Mouse (Mus musculus) heart, adult 2 months (tissue): ENCODE data around the gene Agbl5. TPM values are rescaled to one million over a fixed set of nuclear protein-coding genes. Genes with fewer than 3 reads are reported as not detected.

ENCODE experiments used
- DNase-seq, 2 experiments: peaks; one replicate each; pipeline ENCODE4 v3.0.0; 2021
- H3K27ac ChIP-seq: fragments of 200-600 bp; 2 replicates; pipeline ENCODE4 v1.8.1; 2022
- H3K27me3 ChIP-seq: fragments of 200-500 bp; 2 replicates; pipeline ENCODE4 v1.6.1; 2012; ENCODE audit warnings: mild to moderate bottlenecking, low read length, inconsistent platforms, mixed read lengths; ENCODE audit not compliant: control insufficient read depth, insufficient read depth
- H3K36me3 ChIP-seq: fragments of 200-500 bp; 2 replicates; pipeline ENCODE4 v1.6.1; 2012; ENCODE audit warnings: low read length, inconsistent platforms; ENCODE audit not compliant: control insufficient read depth, insufficient read depth
- H3K4me1 ChIP-seq: fragments of 200-500 bp; 2 replicates; pipeline ENCODE4 v1.6.1; 2011; ENCODE audit warnings: low read length; ENCODE audit not compliant: control insufficient read depth, insufficient read depth
- H3K4me3 ChIP-seq: fragments of 200-600 bp; 2 replicates; pipeline ENCODE4 v1.8.1; 2022
- H3K79me2 ChIP-seq: fragments of 200-500 bp; replicated peaks from 2 replicates; pipeline ENCODE4 v1.6.1; 2012; ENCODE audit warnings: mild to moderate bottlenecking, inconsistent platforms, low read length, moderate library complexity, mixed read lengths; ENCODE audit not compliant: control insufficient read depth, insufficient read depth
- H3K9ac ChIP-seq: fragments of 200-500 bp; 2 replicates; pipeline ENCODE4 v1.6.1; 2012; ENCODE audit warnings: low read depth, mild to moderate bottlenecking, control low read depth, inconsistent platforms, low read length, mixed read lengths
- CTCF ChIP-seq: fragments of 200-600 bp; IDR thresholded peaks from 2 replicates; pipeline ENCODE4 v1.8.1; 2022; ENCODE audit warnings: antibody characterized with exemption, mild to moderate bottlenecking, moderate library complexity
- EP300 ChIP-seq: fragments of 200-500 bp; IDR thresholded peaks from 2 replicates; pipeline ENCODE4 v1.6.1; 2011; ENCODE audit warnings: low read depth, low read length, control low read depth; ENCODE audit not compliant: insufficient read depth
- POLR2A ChIP-seq: fragments of 200-500 bp; IDR thresholded peaks from 2 replicates; pipeline ENCODE4 v1.6.1; 2011; ENCODE audit warnings: mild to moderate bottlenecking, low read depth, low read length, control low read depth; ENCODE audit not compliant: insufficient read depth
- WGBS: fragments of 180-500 bp; shearing (Covaris S2); methylation state at CpG from one replicate; pipeline ENCODE4 v1.1.7; 2018; 5-methylcytosine and 5-hydroxymethylcytosine counted together
- intact Hi-C: fragments of 180-260 bp; cut with DNase I; formaldehyde crosslinking; loops from one replicate; pipeline ENCODE4 v1.15.1; 2025
- polyA plus RNA-seq: library from polyadenylated mRNA; depleted of rRNA; stranded (reverse); fragments of >200 nt; gene quantifications from 2 replicates; pipeline ENCODE4 v1.2.3, GENCODE M21; 2012
- total RNA-seq, 2 experiments: library from RNA; stranded (reverse); gene quantifications; 2 replicates each; pipeline ENCODE4 v1.2.3; 2021

Agbl5 gene
- total and polyA plus RNA-seq, 3 experiments, result 4.3 to 8.7 (median 4.8) TPM

DNA sequence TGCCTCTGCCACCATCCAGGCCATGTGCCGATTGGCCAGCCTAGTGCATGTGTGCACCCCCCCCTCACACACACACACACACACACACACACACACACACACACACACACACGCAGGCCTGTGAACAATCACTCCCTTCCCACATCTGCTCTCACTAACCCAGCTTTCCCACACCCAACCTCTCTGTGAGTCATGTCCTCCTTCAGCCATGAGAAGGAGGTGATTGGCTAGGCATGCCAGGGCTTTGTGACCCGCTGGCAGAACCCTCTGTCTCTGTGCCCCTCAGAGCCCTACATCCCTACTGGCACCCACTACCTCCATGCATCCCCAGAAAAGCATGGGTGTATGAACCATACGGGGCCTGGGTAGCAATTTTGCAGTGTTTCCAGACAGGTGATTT lies 35.0 kb upstream of the Agbl5 start:
- Histone ChIP-seq H3K27me3 (no peaks in the 10 kb centered on the region), H3K9ac (no peak overlapping the region), H3K27ac (no peak overlapping the region), H3K36me3 (no peaks in the 10 kb centered on the region), H3K4me1 (peaks cover 16% of the 10 kb centered on the region), H3K79me2 (no peaks in the 10 kb centered on the region), H3K4me3 (no peak overlapping the region)
- TF ChIP-seq POLR2A, result no peak
- no peak for TF ChIP-seq CTCF
- no peak for TF ChIP-seq EP300
- 87% methylated on average over 4 of the region's 4 CpGs for WGBS
- intact Hi-C loops, result no loop called here
- no peak for DNase-seq

DNA sequence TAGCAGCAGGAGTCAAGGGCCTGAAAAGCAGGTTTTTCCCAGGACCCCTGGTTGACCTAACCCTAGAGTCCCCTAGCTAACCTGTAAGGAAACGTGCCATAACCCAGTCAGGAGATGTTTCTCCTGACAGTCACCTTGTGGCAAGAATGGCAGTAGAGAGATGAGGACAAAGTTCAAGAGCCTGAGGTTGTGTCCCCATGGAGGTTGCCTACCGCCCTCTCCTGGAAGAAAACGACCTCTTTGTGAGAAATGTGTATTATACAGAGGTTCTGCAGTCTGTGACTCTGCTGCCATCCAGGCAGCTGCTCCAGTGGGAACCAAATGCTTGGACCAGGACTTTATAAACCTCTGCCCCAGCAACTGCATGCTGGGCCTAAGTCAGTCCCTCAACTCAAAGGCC lies 32.8 kb upstream of the Agbl5 start:
- H3K4me1 ChIP-seq, result peaks cover 5% of the 10 kb centered on the region
- no peaks in the 10 kb centered on the region for H3K27me3 ChIP-seq
- intact Hi-C loops, result no loop called here
- H3K79me2 ChIP-seq, result no peaks in the 10 kb centered on the region
- no peaks in the 10 kb centered on the region for H3K36me3 ChIP-seq
- no peak overlapping the region for H3K9ac ChIP-seq
- WGBS, result 69% methylated on average over 3 of the region's 3 CpGs
- no peak for DNase-seq
- TF ChIP-seq CTCF (no peak), EP300 (no peak), POLR2A (no peak)
- H3K4me3 ChIP-seq, result no peak overlapping the region
- no peak overlapping the region for H3K27ac ChIP-seq

DNA sequence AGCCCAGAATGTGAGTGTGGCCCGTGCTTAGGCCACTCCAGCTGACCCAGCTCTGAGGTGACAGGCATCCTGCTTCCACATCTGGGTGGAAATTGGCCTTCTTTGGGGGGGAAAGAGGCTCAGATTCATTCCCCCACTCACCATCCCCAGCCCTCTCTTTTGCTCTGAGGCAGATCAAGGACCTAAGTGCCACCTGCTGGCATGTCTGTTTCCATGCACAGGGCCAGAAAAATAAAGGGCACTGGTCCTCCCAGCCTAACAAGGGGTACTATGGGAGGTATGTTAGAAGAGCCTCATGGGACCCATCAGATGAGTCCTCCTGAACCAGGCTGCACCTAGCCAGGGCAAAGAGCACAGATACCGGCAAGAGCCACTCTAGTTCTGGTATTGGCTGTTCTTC lies 32.4 kb upstream of the Agbl5 start:
- Histone ChIP-seq H3K27ac (no peak overlapping the region), H3K79me2 (no peaks in the 10 kb centered on the region), H3K9ac (no peak overlapping the region), H3K4me1 (peaks cover 2% of the 10 kb centered on the region), H3K4me3 (no peak overlapping the region), H3K27me3 (no peaks in the 10 kb centered on the region), H3K36me3 (no peaks in the 10 kb centered on the region)
- DNase-seq, result no peak
- intact Hi-C loops, result no loop called here
- TF ChIP-seq EP300, result no peak
- no peak for TF ChIP-seq CTCF
- no peak for TF ChIP-seq POLR2A
- WGBS, result 82% methylated on average over 2 of the region's 2 CpGs

DNA sequence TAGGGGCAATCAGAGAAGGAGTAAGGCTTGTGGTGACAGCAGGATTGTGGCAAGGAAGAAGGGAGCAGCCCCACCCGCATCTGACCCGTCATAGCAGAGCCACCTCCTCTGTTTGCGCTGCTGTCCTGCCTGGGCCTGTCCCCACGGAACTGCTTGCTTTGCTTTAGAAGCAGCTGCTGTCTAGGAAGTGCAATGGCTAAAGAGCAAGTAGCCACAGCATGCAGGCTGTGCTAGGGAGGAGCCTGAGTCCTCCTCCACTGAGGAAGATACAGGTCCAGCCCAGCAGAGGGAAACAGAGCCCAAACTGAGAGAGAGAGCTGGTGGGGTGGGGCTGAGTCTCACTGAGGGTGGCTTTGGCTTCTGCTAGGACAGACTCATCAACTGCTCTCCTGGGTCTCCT lies 24.6 kb upstream of the Agbl5 start:
- Histone ChIP-seq H3K4me1 (peaks cover under 1% of the 10 kb centered on the region), H3K9ac (no peak overlapping the region), H3K27me3 (no peaks in the 10 kb centered on the region), H3K4me3 (no peak overlapping the region), H3K27ac (no peak overlapping the region), H3K36me3 (no peaks in the 10 kb centered on the region), H3K79me2 (no peaks in the 10 kb centered on the region)
- DNase-seq, result peak in 1 of 2 experiments; percentile 46
- intact Hi-C loops, result no loop called here
- TF ChIP-seq CTCF (peak; percentile 24), EP300 (no peak)
- 52% methylated on average over 4 of the region's 4 CpGs for WGBS

DNA sequence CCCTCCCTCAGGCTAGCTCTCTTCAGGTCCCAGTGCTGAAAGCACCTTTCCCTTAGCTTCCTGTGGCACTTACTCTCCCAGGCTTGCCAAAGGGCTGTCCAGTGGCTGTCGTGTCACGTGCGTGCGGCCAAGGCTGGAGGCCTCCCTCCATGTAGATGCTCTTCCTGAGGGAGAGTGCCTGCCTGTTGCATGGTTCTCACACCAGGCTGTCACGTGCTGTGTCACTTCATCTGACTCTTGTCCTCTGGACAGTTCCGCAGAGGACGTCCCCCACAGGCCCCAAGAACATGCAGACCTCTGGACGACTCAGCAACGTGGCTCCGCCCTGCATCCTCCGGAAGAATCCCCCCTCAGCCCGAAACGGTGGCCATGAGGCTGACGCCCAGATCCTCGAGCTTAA lies 24.2 kb upstream of the Agbl5 start:
- H3K27ac ChIP-seq, result no peak overlapping the region
- DNase-seq, result peak in 1 of 2 experiments; percentile 18
- H3K27me3 ChIP-seq, result no peaks in the 10 kb centered on the region
- no peak overlapping the region for H3K9ac ChIP-seq
- H3K4me3 ChIP-seq, result no peak overlapping the region
- H3K79me2 ChIP-seq, result no peaks in the 10 kb centered on the region
- no peaks in the 10 kb centered on the region for H3K36me3 ChIP-seq
- intact Hi-C loops, result no loop called here
- WGBS, result 51% methylated on average over 15 of the region's 15 CpGs
- peaks cover 3% of the 10 kb centered on the region for H3K4me1 ChIP-seq
- no peak for TF ChIP-seq CTCF
- no peak for TF ChIP-seq EP300
- no peak for TF ChIP-seq POLR2A

DNA sequence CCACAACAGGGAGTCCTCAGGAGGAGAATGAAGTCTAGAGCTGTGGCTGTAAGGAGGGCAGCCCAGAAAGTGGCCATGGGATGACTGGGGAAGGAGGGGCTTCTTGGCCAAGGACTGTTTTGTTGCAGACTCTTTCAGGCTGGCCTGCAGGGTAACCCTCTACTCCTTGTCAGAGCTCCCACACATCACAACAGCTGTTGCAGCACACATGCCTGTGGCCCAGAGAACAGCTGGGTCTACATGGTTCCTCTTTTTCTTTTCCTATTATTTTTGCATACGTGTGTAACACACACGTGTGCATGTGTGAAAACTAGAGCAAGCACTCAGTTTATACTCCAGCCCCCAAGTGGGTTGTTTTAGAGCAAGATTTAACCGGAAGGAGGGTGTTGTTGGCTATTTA lies 21.6 kb upstream of the Agbl5 start:
- Histone ChIP-seq H3K27ac (no peak overlapping the region), H3K4me1 (peaks cover 3% of the 10 kb centered on the region), H3K79me2 (no peaks in the 10 kb centered on the region), H3K4me3 (no peak overlapping the region), H3K27me3 (no peaks in the 10 kb centered on the region), H3K36me3 (peaks cover 4% of the 10 kb centered on the region; the same call in 1 of the 2 replicates), H3K9ac (no peak overlapping the region)
- no peak for DNase-seq
- intact Hi-C loops, result loop anchor here (2.0 to 5.0 kb wide), 2 partner anchors 50 to 60 kb away; no protein-coding TSS in a partner anchor
- WGBS, result 82% methylated on average over 3 of the region's 3 CpGs
- TF ChIP-seq POLR2A (no peak), EP300 (no peak), CTCF (no peak)
